Mouse (Mus musculus): ENCODE results near the gene Capzb.

Capzb gene

DNA sequence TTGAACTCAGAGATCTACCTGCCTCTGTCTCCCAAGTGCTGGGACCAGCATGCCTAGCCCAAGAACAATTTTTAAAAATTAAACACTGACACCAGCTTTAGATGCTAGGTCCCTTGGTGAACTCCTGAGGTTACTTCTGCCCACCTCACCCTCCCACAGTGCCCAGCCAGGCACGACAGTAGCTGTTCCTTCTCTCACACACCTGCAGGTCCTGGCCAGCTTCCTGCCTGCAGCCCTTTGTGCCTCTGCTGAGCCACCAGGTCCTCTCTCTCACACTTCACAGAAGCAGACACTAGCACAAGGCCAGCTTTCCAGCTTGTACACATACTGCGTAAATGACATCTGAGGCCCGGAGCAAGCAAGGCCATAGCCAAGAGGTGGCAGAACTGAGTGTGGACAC, 112.8 kb downstream of the Capzb start:
- no peak for DNase-seq (ENCODE audit: low spot score)

DNA sequence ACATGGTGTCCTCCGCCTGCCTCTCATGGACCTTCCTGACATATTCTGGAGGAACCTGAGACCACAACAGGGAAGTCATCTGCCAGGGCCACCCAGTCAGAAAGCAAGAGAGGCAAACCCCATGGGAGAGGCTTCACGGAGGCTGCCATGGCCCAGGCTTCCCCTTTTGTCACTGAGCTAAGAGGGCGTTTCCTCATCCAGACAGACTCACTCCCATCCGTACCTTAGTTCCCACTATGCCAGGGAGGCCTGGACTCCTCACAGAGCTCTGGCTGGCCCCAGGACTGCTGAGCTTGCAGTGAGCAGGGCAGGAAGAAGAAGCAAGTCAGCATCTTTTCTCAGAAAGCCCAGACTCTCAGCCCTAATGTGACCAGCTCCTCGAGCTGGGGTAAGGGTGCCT, 115.2 kb downstream of the Capzb start:
- no peak for DNase-seq (ENCODE audit: low spot score)

GRCm38 (mm10) chr4:139309651-139310050, 117.0 kb downstream of the Capzb start:
- no peak for DNase-seq (ENCODE audit: low spot score)

DNA sequence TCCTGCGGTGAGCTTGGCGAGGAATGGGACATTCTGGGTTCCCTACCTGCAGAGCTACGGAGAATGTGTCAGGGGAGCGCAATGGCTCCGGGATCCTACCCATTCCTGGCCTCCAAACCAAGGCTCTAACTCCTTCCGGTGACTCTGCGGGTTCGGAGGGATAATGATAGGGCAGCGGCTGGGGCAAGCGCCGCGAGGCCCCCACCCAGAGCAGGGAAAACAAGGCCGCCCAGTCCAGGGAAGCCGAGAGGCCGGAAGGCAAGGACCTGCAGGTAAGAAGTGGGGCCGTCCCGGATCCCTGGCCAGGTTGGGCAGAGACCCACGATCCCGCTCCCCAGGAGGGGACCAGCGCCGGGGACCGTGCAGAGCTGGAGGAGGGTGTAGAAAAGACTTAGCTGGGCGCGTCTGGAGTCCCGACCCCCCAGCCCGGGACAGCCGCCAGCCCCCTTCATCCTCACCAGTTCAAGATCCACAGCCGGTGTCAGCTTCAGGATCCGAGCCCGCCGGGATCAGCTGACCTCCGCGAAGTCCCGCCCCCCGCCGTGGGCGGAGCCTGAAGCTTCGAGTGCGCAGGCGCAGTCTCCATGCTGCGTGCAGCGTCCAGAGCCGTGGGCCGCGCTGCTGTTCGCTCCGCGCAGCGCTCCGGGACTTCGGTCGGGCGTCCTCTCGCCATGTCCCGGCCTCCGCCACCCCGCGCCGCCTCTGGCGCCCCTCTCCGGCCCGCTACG, 117.6 kb downstream of the Capzb start, which contains the start of the genes Pqlc2 and Akr7a5:
Gene Pqlc2, minus strand, starts transcription at position 538 of the 728 bp plus-strand sequence.
Gene Akr7a5, plus strand, starts transcription at position 574 of the 728 bp plus-strand sequence.
- DNase-seq (ENCODE audit: low spot score): peak; percentile 95

DNA sequence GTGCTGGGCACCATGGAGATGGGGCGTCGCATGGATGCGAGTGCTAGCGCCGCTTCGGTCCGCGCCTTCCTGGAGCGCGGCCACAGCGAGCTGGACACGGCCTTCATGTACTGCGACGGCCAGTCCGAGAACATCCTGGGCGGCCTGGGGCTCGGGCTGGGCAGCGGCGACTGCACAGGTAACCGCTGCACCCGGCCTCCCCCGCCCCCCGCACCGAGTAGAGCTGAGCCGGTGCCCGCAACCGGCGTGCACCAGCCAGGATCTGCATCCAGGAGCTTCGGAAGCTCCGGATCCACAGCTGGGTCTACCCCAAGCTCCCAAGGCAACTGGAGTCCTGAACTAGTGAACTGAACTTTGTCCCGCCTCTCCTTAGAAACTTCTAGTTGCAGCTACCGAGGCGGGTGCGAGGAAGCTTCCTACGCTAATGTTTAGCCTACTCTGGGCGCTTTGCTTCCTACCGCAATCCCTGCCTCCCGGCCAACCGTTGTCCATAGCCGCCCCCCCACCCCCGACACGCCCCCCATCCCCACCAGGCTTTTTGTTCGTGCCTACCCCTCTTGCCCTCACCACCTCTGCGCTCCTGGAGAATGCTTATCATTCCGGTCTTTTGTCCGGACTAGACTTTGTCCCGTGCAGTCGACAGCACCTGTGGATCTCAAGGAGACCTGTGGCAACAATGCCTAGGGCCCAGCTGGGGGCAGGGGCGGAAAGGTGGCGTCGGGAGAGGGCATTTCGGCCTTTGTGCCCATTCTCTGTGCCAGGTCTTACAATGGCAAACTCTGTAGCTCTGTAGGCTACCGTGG, 118.4 kb downstream of the Capzb start:
- DNase-seq (ENCODE audit: low spot score): peak; percentile 81

- peak; percentile 56 for DNase-seq (ENCODE audit: low spot score)
Measured at GRCm38 (mm10) chr4:139311707-139312106, 119.0 kb downstream of the Capzb start.

DNA sequence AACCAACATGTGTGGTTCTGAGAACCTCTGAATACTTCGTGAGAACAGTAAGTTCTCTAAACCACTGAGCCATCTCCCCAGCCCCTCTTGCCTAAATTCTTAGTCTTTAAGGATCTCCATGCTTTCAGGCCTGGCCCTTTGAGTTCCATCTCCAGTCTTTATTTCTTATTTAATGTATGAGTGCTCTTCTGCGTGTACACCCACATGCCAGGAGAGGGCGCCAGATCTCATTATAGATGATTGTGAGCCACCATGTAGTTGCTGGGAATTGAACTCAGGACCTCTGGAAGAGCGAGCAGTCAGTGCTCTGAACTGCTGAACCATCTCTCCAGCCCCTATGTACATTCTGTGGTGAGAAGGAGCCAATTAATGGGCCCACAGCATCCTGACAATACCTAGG, 119.9 kb downstream of the Capzb start:
- DNase-seq (ENCODE audit: low spot score): no peak

- no peak for DNase-seq (ENCODE audit: low spot score)
Measured at GRCm38 (mm10) chr4:139318449-139318848, 125.8 kb downstream of the Capzb start.

GRCm38 (mm10) chr4:139319740-139320139, 127.0 kb downstream of the Capzb start:
- no peak for DNase-seq (ENCODE audit: low spot score)

- DNase-seq (ENCODE audit: low spot score): peak; percentile 91
Measured at GRCm38 (mm10) chr4:139330605-139331004, 137.9 kb downstream of the Capzb start.

DNA sequence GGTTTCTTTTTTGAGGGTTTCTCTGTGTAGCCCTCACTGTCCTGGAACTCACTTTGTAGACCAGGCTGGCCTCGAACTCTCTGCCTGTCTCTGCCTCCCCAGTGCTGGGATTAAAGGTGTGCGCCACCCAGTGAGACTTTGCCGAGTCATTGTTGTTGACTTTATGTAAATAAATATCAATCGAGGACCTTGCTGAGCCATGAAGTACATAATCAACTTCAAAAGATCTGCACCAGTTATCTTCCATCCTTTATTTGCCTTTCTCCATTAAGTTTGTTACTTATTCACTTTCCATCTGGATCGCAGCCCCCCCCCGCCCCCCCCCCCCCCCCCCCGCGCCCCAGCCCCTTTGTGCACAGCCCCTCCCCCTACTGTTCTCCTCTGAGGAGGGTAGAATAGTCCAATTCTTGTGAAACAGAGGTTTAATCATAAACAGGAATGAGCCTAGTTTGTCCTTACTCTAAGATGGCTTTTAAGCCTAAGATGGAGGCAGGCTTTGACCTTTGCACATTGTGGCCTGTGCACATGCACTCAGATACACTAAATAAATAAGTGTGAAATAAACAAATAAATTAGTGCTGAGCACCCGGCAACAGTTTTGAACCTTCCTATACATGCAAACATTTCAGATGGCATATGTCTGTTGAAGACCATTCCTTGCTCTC, 142.1 kb downstream of the Capzb start:
- peak; percentile 85 for DNase-seq (ENCODE audit: low spot score)

GRCm38 (mm10) chr4:139335507-139335906, 142.8 kb downstream of the Capzb start:
- no peak for DNase-seq (ENCODE audit: low spot score)

- DNase-seq (ENCODE audit: low spot score): peak; percentile 89
Measured at GRCm38 (mm10) chr4:139336822-139337483, 144.3 kb downstream of the Capzb start.

DNA sequence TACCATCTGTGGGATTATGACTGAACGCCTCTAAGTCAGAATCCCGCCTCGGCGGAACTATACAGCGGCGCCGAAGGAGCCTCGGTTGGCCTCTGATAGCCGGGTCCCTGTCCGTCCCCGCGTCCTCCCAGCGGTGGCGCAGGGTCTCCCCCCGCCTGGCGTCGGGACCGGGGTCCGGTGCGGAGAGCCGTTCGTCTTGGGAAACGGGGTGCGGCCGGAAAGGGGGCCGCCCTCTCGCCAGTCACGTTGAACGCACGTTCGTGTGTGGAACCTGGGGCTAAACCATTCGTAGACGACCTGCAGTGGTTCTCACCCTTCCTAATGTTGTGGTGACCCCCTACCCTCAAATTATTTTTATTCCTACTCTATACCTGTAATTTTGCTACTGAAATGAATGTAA, 145.4 kb downstream of the Capzb start:
- DNase-seq (ENCODE audit: low spot score): no peak

- DNase-seq (ENCODE audit: low spot score): no peak
Measured at GRCm38 (mm10) chr4:139340835-139341234, 148.1 kb downstream of the Capzb start.

Measured in yolk sac, embryonic 10.5 days (tissue).